Mouse (Mus musculus) ES-E14 (cell line): ENCODE results near the gene Pde4dip.

Experiments used
- CHD2 ChIP-seq: IDR thresholded peaks from 2 replicates; pipeline ENCODE4 v1.6.1; 2014; ENCODE audit warnings: mild to moderate bottlenecking, low read depth, low read length, inconsistent platforms
- HCFC1 ChIP-seq: IDR thresholded peaks from 2 replicates; pipeline ENCODE4 v1.6.1; 2012; ENCODE audit warnings: low read length, inconsistent platforms, borderline replicate concordance; ENCODE audit not compliant: insufficient read depth
- MAFK ChIP-seq: IDR thresholded peaks from 2 replicates; pipeline ENCODE4 v1.6.1; 2014; ENCODE audit warnings: mild to moderate bottlenecking, low read depth, low read length, inconsistent platforms; ENCODE audit not compliant: insufficient read depth
- ZC3H11A ChIP-seq: IDR thresholded peaks from 2 replicates; pipeline ENCODE4 v1.6.1; 2012; ENCODE audit warnings: low read depth, mild to moderate bottlenecking, inconsistent platforms, low read length, borderline replicate concordance
- ZNF384 ChIP-seq: IDR thresholded peaks from 2 replicates; pipeline ENCODE4 v1.6.1; 2012; ENCODE audit warnings: low read depth, low read length, inconsistent platforms

DNA sequence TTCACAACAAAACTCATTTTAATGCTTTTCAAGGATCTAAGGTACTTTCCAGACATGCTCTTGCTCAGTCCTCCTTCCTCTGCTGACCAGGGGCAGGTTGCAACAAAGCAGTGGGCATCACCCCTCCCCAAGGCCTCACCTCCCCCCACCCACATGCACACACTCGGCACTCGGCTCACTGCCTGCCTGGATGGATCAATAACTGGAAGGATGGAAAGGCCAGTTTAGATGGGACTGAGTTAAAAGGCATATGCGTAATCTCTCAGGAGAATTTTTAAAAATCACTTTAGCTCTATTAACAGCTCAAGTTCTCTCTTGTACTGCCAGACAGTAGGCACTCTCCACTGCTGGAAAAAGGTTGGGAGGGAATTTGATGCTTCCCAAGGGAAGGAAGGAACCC lies 40.9 kb downstream of the Pde4dip start:
- TF ChIP-seq HCFC1 (no peak), ZNF384 (no peak), MAFK (no peak), ZC3H11A (no peak), CHD2 (no peak)
